Mouse (Mus musculus) limb, embryonic 13.5 days (tissue): Measurements from ENCODE around the gene Gm1043. TPM values are rescaled to one million over a fixed set of nuclear protein-coding genes. Genes with fewer than 3 reads are reported as not detected.
A peak's percentile ranks its signal among the peaks of the same experiment; 100 is the strongest.

Experiments
- ATAC-seq: fragments of 200-750 bp; cut with Nextera tagmentation; 2 replicates; pipeline ENCODE4 v1.8.0; 2017; ENCODE audit warnings: low read depth, moderate number of reproducible peaks, moderate TSS enrichment; ENCODE audit not compliant: low FRiP score
- H3K27ac ChIP-seq: fragments of 300-500 bp; sonication (generic); 2 replicates; pipeline ENCODE4 v1.5.1; 2015; ENCODE audit warnings: inconsistent platforms, mild to moderate bottlenecking, moderate library complexity
- H3K27me3 ChIP-seq: fragments of 300-500 bp; sonication (generic); 2 replicates; pipeline ENCODE4 v1.6.1; 2015; ENCODE audit warnings: mild to moderate bottlenecking, inconsistent platforms
- H3K36me3 ChIP-seq: fragments of 300-500 bp; sonication (generic); 2 replicates; pipeline ENCODE4 v1.6.1; 2015; ENCODE audit warnings: inconsistent platforms, mild to moderate bottlenecking, moderate library complexity
- H3K4me1 ChIP-seq: fragments of 300-500 bp; sonication (generic); 2 replicates; pipeline ENCODE4 v1.6.1; 2015; ENCODE audit warnings: inconsistent platforms
- H3K4me2 ChIP-seq: fragments of 300-500 bp; sonication (generic); replicated peaks from 2 replicates; pipeline ENCODE4 v1.6.1; 2015; ENCODE audit warnings: inconsistent platforms, mild to moderate bottlenecking, moderate library complexity
- H3K4me3 ChIP-seq: fragments of 300-500 bp; sonication (generic); 2 replicates; pipeline ENCODE4 v1.5.1; 2015; ENCODE audit warnings: moderate library complexity, mild to moderate bottlenecking, inconsistent platforms
- H3K9ac ChIP-seq: fragments of 300-500 bp; sonication (generic); 2 replicates; pipeline ENCODE4 v1.6.1; 2015; ENCODE audit warnings: mild to moderate bottlenecking, inconsistent platforms
- H3K9me3 ChIP-seq: fragments of 300-500 bp; sonication (generic); 2 replicates; pipeline ENCODE4 v1.6.1; 2016; ENCODE audit warnings: inconsistent platforms
- WGBS: fragments of 180-500 bp; shearing (Covaris S2); methylation state at CpG from one replicate; pipeline ENCODE4 v1.1.7; 2015; 5-methylcytosine and 5-hydroxymethylcytosine counted together
- polyA plus RNA-seq: library from polyadenylated mRNA; unstranded; fragments of >200 nt; fragmentation: Nextera tagmentation; extraction: Ambion mirVana; gene quantifications from 2 replicates; pipeline ENCODE4 v1.2.1, GENCODE M21; 2015

Gm1043 gene
- polyA plus RNA-seq, 1 experiment from 2014 or later = 0.06 TPM

DNA sequence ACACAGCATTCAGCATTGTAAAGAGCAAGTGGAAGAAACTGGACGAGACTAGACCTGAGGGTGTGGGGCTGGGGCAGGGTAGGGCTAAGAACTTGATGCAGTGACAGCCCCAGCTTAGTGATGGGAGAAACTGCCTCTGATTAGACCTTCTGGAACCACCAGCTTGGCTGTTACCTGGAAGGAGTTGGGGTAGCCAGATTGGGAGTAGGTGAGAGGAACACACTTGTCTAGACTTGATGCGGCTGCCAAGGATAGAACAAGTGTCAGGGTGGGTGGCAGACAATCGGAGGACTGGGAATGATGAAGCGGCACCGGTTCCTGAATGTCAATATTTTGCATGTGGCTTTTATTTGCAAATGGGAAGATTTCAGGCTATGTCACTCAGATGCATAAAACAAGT, 135.4 kb downstream of the Gm1043 start:
- H3K27me3 ChIP-seq = peaks cover 3% of the 10 kb centered on the region; the same call in 1 of the 2 replicates
- no peak for ATAC-seq
- no peak overlapping the region for H3K27ac ChIP-seq
- H3K36me3 ChIP-seq = no peaks in the 10 kb centered on the region
- H3K9ac ChIP-seq = no peak overlapping the region
- WGBS = 83% methylated on average over 5 of the region's 5 CpGs
- H3K9me3 ChIP-seq = no peaks in the 10 kb centered on the region
- no peak overlapping the region for H3K4me3 ChIP-seq
- no peak overlapping the region for H3K4me2 ChIP-seq
- no peaks in the 10 kb centered on the region for H3K4me1 ChIP-seq

DNA sequence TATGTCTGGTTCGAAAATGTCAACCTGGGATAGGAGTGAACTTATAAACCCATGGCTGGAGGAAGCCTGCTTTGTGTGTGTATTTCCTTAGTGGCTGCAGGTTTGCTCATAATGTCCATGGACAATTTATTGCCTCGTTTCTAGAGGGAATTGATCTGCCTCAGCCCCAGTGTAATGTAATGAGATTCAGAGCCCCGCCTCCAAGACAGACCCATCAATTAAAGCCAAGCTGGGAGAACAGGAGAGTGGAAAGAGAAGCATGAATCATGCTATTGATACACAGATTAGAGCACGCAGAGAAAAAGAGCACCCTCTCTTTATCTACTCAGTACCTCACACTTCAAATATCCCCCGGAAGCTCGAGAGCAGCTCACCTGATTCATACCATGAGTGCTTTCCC, 136.4 kb downstream of the Gm1043 start:
- Histone ChIP-seq H3K9me3 (no peaks in the 10 kb centered on the region), H3K4me1 (no peaks in the 10 kb centered on the region), H3K27me3 (peaks cover 3% of the 10 kb centered on the region; the same call in 1 of the 2 replicates), H3K9ac (no peak overlapping the region), H3K27ac (no peak overlapping the region), H3K36me3 (no peaks in the 10 kb centered on the region), H3K4me3 (no peak overlapping the region), H3K4me2 (no peak overlapping the region)
- ATAC-seq = no peak
- 49% methylated on average over 6 of the region's 6 CpGs for WGBS

DNA sequence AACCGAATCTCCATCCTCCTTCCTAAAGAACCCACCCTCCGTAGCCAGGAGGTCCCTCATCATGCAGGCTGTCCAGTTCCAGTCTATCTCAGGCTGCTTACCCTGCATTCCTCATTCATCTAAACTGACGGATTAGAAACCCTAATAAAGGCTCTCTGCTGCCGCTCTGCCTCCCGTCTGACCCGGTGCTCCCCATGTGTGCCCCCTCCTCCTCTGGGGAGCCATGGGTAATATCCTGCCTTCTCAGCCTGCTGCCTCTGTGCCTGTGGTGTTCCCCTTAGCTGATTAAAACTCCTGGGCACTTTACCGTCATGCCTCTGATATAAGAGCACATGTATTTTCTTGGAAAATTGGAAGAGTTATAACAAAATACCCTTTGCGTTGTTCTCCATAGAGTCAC, 137.1 kb downstream of the Gm1043 start:
- Histone ChIP-seq H3K36me3 (no peaks in the 10 kb centered on the region), H3K9ac (no peak overlapping the region), H3K4me3 (no peak overlapping the region), H3K27ac (no peak overlapping the region), H3K4me2 (no peak overlapping the region), H3K4me1 (no peaks in the 10 kb centered on the region), H3K27me3 (peaks cover 3% of the 10 kb centered on the region; the same call in 1 of the 2 replicates), H3K9me3 (no peaks in the 10 kb centered on the region)
- 47% methylated on average over 8 of the region's 8 CpGs for WGBS
- no peak for ATAC-seq

DNA sequence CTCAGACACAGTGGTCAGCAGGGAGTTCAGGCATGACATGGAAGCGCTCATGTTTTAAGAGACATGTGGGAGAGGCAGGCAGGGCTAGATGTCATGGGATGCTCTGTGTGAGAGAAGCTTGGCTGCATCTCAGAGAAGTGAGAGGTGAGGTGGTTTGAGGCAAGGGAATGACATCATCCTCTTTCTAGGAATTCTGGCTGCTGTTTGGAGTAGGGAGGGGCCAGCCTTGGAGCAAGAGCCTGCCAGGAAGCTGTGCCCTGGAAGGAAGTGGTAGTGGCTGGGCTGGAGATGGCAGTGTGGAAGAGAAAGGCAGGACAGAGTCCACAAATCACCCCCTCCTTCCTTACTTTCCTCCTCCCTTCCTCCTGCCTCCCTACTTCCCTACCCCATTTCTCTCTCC, 140.5 kb downstream of the Gm1043 start:
- Histone ChIP-seq H3K9me3 (no peaks in the 10 kb centered on the region), H3K4me2 (no peak overlapping the region), H3K4me1 (no peaks in the 10 kb centered on the region), H3K4me3 (no peak overlapping the region), H3K9ac (no peak overlapping the region), H3K27ac (no peak overlapping the region), H3K27me3 (peaks cover 11% of the 10 kb centered on the region; the same call in 1 of the 2 replicates), H3K36me3 (no peaks in the 10 kb centered on the region)
- ATAC-seq = no peak
- 75% methylated on average over 1 of the region's 1 CpGs for WGBS

DNA sequence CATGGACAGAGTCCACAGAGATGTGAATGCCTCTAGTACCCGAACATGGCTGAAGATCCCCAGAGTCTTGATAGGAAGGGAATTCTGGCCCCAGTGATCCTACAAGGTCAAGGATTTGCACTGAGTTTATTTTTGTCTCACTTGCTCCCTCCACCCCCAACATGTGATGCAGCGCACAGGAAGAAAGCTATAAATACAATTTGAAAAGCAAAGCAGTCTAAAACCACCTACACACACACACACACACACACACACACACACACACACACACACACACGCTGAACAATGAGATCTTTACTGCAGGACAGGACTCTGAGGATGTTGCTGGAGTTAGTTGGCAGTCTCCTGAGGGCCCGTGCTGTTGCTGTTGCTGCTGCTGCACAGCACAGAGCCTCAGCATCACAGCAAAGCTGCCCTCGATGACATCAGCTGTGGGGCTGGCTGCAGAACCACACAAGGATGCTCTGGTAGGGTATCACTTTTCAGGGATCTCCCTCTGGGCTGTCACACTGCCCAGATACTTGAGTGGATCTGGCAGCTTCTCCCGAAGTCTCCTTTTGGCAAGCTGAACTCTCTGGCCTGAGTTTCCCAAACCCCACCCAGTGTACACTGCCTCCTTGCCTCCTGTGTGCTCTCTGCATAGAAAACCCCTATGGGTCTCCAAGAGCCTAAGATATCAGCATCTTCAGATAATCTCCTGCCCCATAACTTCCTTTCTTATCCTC, 142.9 kb downstream of the Gm1043 start:
- H3K4me1 ChIP-seq = no peaks in the 10 kb centered on the region
- H3K36me3 ChIP-seq = no peaks in the 10 kb centered on the region
- H3K27ac ChIP-seq = no peak overlapping the region
- H3K9me3 ChIP-seq = no peaks in the 10 kb centered on the region
- H3K27me3 ChIP-seq = peaks cover 8% of the 10 kb centered on the region
- WGBS = 65% methylated on average over 6 of the region's 6 CpGs
- H3K9ac ChIP-seq = no peak overlapping the region
- no peak overlapping the region for H3K4me2 ChIP-seq
- ATAC-seq = no peak
- no peak overlapping the region for H3K4me3 ChIP-seq

DNA sequence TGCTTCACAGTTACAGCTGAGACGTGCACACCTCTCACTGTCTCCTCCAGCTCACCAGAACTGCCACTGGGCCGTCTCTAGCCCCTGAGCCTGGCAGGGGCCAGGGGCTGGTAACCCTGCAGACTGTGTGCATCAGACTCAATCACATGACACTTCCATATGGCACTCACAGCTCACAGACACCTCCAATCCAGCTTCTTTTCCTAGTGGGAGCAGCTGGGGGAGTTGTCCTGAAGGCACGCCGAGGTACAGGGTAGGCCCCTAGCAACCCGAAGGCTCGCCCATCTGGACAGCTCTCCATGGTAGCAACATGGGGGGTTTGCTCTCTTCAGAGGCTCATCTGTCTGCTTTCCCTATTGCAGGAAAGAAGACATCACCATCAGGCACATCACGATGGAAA, 143.7 kb downstream of the Gm1043 start:
- ATAC-seq = no peak
- whole genome bisulfite sequencing = 69% methylated on average over 7 of the region's 7 CpGs
- H3K36me3 ChIP-seq = no peaks in the 10 kb centered on the region
- peaks cover 14% of the 10 kb centered on the region for H3K27me3 ChIP-seq
- H3K9ac ChIP-seq = no peak overlapping the region
- H3K4me1 ChIP-seq = no peaks in the 10 kb centered on the region
- no peak overlapping the region for H3K4me3 ChIP-seq
- H3K27ac ChIP-seq = no peak overlapping the region
- no peak overlapping the region for H3K4me2 ChIP-seq
- H3K9me3 ChIP-seq = no peaks in the 10 kb centered on the region

DNA sequence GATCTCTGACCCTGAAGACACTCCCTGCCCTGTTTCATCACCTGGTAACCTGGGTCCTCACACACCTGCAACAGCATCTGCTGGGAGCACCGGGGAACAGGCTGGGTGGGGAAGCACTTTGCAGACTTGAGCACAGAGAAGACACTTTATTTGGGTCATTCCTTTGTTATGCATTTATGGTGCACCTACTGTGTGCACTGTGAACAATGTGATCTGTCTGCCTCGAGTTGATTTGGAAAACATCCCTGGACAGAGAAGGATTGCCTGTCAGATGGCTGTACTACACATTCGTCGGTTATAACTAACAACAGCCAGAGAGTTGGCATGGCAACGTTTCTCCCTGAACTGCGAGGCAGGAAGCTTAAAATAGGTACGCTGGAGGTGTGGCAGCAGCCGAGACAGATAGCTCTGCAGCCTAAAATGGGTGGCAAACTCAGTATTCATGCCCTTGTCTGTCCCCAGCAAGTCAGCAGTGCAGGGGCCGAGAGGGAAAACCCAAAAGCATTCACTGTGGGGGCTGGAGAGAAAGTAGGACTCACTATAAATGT, 147.9 kb downstream of the Gm1043 start:
- ATAC-seq = no peak
- Histone ChIP-seq H3K36me3 (no peaks in the 10 kb centered on the region), H3K9ac (no peak overlapping the region), H3K9me3 (no peaks in the 10 kb centered on the region), H3K4me1 (no peaks in the 10 kb centered on the region), H3K4me3 (no peak overlapping the region), H3K4me2 (no peak overlapping the region), H3K27ac (no peak overlapping the region), H3K27me3 (peaks cover 35% of the 10 kb centered on the region)
- WGBS = 46% methylated on average over 9 of the region's 9 CpGs

DNA sequence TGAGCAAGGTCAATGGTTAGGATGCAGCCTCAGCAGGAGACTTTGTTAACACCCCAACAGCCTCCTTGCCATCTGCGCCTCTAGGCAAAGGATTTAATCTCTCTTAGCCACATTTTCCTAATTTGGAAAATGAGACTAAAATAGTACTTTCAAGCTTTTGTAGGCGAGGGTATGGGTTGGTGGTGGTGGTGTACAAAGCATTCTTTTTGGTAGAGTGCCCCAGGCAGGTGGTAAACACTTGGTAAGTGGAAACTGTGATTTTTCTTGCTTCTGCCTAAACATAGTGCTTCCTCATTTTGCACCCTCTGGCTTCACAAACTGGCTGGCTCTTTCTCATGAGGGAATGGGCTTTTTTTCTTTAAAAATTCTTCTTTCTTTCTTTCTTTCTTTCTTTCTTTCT, 153.5 kb downstream of the Gm1043 start:
- WGBS = 24% methylated on average over 2 of the region's 2 CpGs
- H3K27me3 ChIP-seq = peaks cover 71% of the 10 kb centered on the region
- H3K4me2 ChIP-seq = no peak overlapping the region
- ATAC-seq = no peak
- H3K9me3 ChIP-seq = no peaks in the 10 kb centered on the region
- no peak overlapping the region for H3K4me3 ChIP-seq
- no peaks in the 10 kb centered on the region for H3K36me3 ChIP-seq
- peaks cover 11% of the 10 kb centered on the region for H3K4me1 ChIP-seq
- no peak overlapping the region for H3K9ac ChIP-seq
- no peak overlapping the region for H3K27ac ChIP-seq

DNA sequence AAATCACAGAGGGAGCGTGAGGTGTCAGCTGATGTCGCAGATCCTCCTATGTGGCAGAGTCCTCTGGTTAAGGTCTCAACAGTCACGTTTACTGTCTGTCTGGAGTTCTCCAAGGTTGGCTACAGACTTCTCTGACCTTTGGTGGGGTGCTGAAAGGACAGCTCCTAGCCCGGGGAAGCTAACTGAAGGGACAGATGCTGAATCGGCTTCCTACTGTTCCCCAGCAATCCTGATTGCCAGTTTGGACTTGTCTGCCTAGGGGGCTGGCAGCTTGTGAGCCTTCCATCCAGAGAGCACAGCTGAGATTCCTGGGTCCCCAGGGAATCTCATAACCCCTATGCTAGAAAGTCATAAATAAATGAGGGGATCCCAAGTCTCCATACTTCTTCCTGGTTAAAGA, 155.4 kb downstream of the Gm1043 start:
- no peak for ATAC-seq
- Histone ChIP-seq H3K9me3 (no peaks in the 10 kb centered on the region), H3K4me2 (no peak overlapping the region), H3K4me1 (peaks cover 25% of the 10 kb centered on the region), H3K27ac (no peak overlapping the region), H3K9ac (no peak overlapping the region), H3K27me3 (peaks cover 79% of the 10 kb centered on the region), H3K36me3 (no peaks in the 10 kb centered on the region), H3K4me3 (no peak overlapping the region)
- WGBS = 3% methylated on average over 5 of the region's 5 CpGs

DNA sequence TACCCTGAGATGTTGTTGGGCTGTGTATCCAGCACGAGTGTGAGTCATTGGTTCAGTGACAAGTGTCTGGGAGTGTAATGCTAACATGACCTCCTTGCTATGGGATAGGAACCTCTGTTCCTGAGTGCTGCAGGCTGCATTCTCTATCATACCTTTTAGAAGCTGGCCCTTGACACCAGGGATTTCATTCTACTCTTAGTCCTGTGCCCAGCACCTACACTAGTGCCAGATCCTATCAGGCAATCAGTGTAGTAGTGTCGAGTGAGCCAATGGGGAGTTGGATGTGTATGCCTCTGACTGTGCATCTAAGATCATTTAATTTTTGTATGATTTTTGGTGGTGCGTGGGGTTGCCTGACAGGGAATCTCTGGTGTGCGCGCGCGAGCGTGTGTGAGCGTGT, 156.1 kb downstream of the Gm1043 start:
- peak overlapping the region; percentile 45 for H3K4me3 ChIP-seq

DNA sequence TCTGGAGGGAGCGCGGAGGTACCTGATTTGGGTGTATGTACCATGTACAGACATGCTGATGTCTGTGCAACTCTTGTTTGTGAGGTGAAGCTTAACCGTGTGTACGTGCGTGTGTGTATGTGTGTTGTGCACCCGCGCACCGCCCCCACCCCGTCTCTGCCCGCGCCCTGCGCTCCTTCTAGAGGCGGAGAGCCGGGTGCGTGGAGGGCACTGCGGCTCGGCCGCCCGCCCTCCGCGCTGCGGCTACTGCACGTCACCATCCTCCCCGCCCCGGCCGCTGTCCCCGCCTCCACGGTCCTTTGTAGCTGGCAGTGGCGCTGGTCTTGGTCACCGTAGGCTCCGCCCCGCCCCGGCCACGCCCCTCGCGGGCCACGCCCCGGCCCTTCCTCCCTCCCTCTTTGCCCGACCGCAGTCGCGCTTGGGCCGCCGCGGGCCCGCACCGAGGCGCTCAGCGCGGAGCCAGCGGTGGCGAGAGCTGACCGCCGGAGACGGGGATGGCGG, 156.5 kb downstream of the Gm1043 start, which contains the start of gene Crmp1:
TSS of gene Crmp1 (plus strand) at position 290 of the 501 bp plus-strand sequence.
- Histone ChIP-seq H3K27ac (no peak within 1 kb of the TSS), H3K36me3 (no peaks in the 10 kb centered on the region), H3K9ac (0 out of 2 replicates have a peak within 1 kb of the TSS, but pooled peaks have one; percentile 19), H3K27me3 (peaks cover 82% of the 10 kb centered on the region), H3K4me2 (peak within 1 kb of the TSS; percentile 75), H3K4me3 (peak within 1 kb of the TSS; percentile 45), H3K4me1 (peaks cover 35% of the 10 kb centered on the region), H3K9me3 (no peaks in the 10 kb centered on the region)
- WGBS = 3% methylated on average over 32 of the region's 56 CpGs
- 0 out of 2 replicates have a peak, but pooled peaks have one; percentile 38 for ATAC-seq

More for the DNA sequence above, 156.1 kb downstream of the Gm1043 start:
- H3K4me2 ChIP-seq = peak overlapping the region; percentile 75
- H3K4me1 ChIP-seq = peaks cover 31% of the 10 kb centered on the region
- H3K27ac ChIP-seq = no peak overlapping the region
- no peaks in the 10 kb centered on the region for H3K36me3 ChIP-seq
- no peak overlapping the region for H3K9ac ChIP-seq
- H3K27me3 ChIP-seq = peaks cover 81% of the 10 kb centered on the region
- no peak for ATAC-seq
- WGBS = 12% methylated on average over 9 of the region's 9 CpGs
- no peaks in the 10 kb centered on the region for H3K9me3 ChIP-seq

DNA sequence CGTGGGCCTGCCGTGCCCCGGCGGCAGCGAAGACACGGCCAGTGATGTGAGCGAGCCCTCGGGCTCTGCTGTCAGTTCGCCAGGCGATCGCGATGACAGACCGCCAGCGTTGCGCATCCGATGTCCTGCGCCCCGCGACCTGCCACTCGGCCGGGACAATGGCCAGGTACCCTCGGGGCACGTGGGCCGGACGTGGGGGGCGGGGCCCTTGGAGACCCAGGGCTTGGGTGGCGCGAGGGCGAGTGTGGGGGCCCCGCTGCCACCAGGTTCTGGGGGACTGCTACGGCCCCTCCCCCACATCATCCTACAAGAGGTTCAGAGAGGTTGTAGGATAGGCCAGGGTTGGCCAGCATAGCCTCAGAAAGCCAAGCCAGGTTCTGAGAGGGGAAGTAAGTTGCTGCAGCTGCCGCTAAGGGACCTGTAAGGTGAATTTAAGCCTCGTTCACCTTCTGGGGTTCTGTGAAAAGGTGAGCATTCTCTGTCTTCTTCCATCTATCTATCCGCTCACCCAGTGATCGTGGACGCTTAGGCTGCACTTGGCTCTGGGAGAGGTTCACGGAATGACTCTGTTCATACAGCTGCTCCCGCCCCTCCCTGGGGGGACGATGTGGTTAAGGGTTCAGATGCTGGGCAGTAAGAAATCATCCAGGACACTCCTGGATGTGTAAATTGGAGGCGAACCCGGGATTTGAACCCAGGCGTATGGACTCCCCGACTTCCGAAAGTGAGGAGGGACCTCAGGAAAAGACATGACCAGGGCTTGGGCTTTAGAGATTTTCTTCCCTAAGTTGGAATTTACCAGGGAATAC, 157.4 kb downstream of the Gm1043 start:
- 0 out of 2 replicates have a peak overlapping the region, but pooled peaks have one; percentile 19 for H3K9ac ChIP-seq
- WGBS = 10% methylated on average over 44 of the region's 44 CpGs
- H3K27ac ChIP-seq = no peak overlapping the region
- no peaks in the 10 kb centered on the region for H3K9me3 ChIP-seq
- no peaks in the 10 kb centered on the region for H3K36me3 ChIP-seq
- peaks cover 90% of the 10 kb centered on the region for H3K27me3 ChIP-seq
- H3K4me3 ChIP-seq = peak overlapping the region; percentile 45
- no peak for ATAC-seq
- peak overlapping the region; percentile 75 for H3K4me2 ChIP-seq
- H3K4me1 ChIP-seq = peaks cover 35% of the 10 kb centered on the region
